Mouse (Mus musculus) MEL (cell line): ENCODE data around the gene Mrps18a. TPM values are rescaled to one million over a fixed set of nuclear protein-coding genes. Genes with fewer than 3 reads are reported as not detected.
A peak's percentile ranks its signal among the peaks of the same experiment; 100 is the strongest.

Experiments used
- DNase-seq: peaks from one replicate; pipeline ENCODE4 v3.0.0; 2011; ENCODE audit warnings: low read depth, low spot score
- H3K27ac ChIP-seq: 2 replicates; pipeline ENCODE4 v1.5.1; 2012; ENCODE audit warnings: low read depth, mild to moderate bottlenecking, control low read depth, low read length, moderate library complexity; ENCODE audit not compliant: control insufficient read depth
- H3K27me3 ChIP-seq, 2 experiments: fragments of 150-350 bp in 1 of 2; sonication (generic) in 1 of 2; 2 replicates each; pipeline ENCODE4 v1.6.1; 2012; ENCODE audit warnings: low read length in 2 of 2, mild to moderate bottlenecking in 2 of 2, improper control_type of control experiment in 1 of 2, moderate library complexity in 1 of 2; ENCODE audit not compliant: insufficient read depth in 2 of 2, control insufficient read depth in 1 of 2
- H3K36me3 ChIP-seq, 2 experiments: 2 replicates each; pipeline ENCODE4 v1.6.1; 2012 to 2014; ENCODE audit warnings: low read length in 2 of 2, improper control_type of control experiment in 1 of 2, inconsistent platforms in 1 of 2, mild to moderate bottlenecking in 1 of 2; ENCODE audit not compliant: insufficient read depth in 2 of 2, control insufficient read depth in 1 of 2
- H3K4me1 ChIP-seq, 2 experiments: fragments of 150-350 bp in 1 of 2; sonication (generic) in 1 of 2; 2 replicates each; pipeline ENCODE4 v1.6.1; 2012; ENCODE audit warnings: low read length in 2 of 2, improper control_type of control experiment in 1 of 2, mild to moderate bottlenecking in 1 of 2; ENCODE audit not compliant: insufficient read depth in 2 of 2, control insufficient read depth in 1 of 2
- H3K4me3 ChIP-seq, 2 experiments: fragments of 150-350 bp in 1 of 2; sonication (generic) in 1 of 2; 2 replicates each; pipeline ENCODE4 v1.5.1; 2012; ENCODE audit warnings: low read depth in 2 of 2, low read length in 2 of 2, mild to moderate bottlenecking in 2 of 2, moderate library complexity in 2 of 2, control low read depth in 1 of 2, improper control_type of control experiment in 1 of 2; ENCODE audit not compliant: control insufficient read depth in 1 of 2, insufficient read depth in 1 of 2
- H3K79me2 ChIP-seq: 2 replicates; pipeline ENCODE4 v1.6.1; 2012; ENCODE audit warnings: mild to moderate bottlenecking, low read length, moderate library complexity; ENCODE audit not compliant: control insufficient read depth, poor library complexity, insufficient read depth
- H3K9ac ChIP-seq: 2 replicates; pipeline ENCODE4 v1.6.1; 2012; ENCODE audit warnings: low read depth, mild to moderate bottlenecking, control low read depth, low read length, moderate library complexity; ENCODE audit not compliant: control insufficient read depth, poor library complexity, severe bottlenecking
- H3K9me3 ChIP-seq: fragments of 150-350 bp; sonication (generic); replicated peaks from 2 replicates; pipeline ENCODE4 v1.6.1; 2012; ENCODE audit warnings: mild to moderate bottlenecking, low read length, improper control_type of control experiment, moderate library complexity; ENCODE audit not compliant: insufficient read depth
- CTCF ChIP-seq, 3 experiments: IDR thresholded peaks in 2 of 3; conservative IDR thresholded peaks in 1 of 3; 2 replicates each; pipeline ENCODE4 v1.5.1; 2011 to 2012; ENCODE audit warnings: low read length in 3 of 3, low read depth in 2 of 3, mild to moderate bottlenecking in 2 of 3, improper control_type of control experiment in 1 of 3, inconsistent platforms in 1 of 3, mixed read lengths in 1 of 3, moderate library complexity in 1 of 3; ENCODE audit not compliant: control insufficient read depth in 1 of 3, insufficient read depth in 1 of 3, poor library complexity in 1 of 3, severe bottlenecking in 1 of 3
- E2F4 ChIP-seq: IDR thresholded peaks from 2 replicates; pipeline ENCODE4 v1.6.1; 2011; ENCODE audit warnings: low read depth, low read length, improper control_type of control experiment, borderline replicate concordance
- ELF1 ChIP-seq: IDR thresholded peaks from 2 replicates; pipeline ENCODE4 v1.6.1; 2014; ENCODE audit warnings: low read depth, mild to moderate bottlenecking, inconsistent platforms, low read length, improper control_type of control experiment, moderate library complexity
- GATA1 ChIP-seq: IDR thresholded peaks from 2 replicates; pipeline ENCODE4 v1.6.1; 2011; ENCODE audit warnings: low read depth, low read length, improper control_type of control experiment
- HCFC1 ChIP-seq: IDR thresholded peaks from 2 replicates; pipeline ENCODE4 v1.6.1; 2012; ENCODE audit warnings: low read depth, mild to moderate bottlenecking, inconsistent platforms, low read length, improper control_type of control experiment, moderate library complexity
- MAX ChIP-seq: IDR thresholded peaks from 2 replicates; pipeline ENCODE4 v1.6.1; 2011; ENCODE audit warnings: low read length, improper control_type of control experiment
- MAZ ChIP-seq: IDR thresholded peaks from 2 replicates; pipeline ENCODE4 v1.6.1; 2012; ENCODE audit warnings: low read depth, mild to moderate bottlenecking, inconsistent platforms, low read length, improper control_type of control experiment
- MYB ChIP-seq: IDR thresholded peaks from 2 replicates; pipeline ENCODE4 v1.6.1; 2011; ENCODE audit warnings: mild to moderate bottlenecking, low read depth, low read length, improper control_type of control experiment
- MYC ChIP-seq: IDR thresholded peaks from 2 replicates; pipeline ENCODE4 v1.6.1; 2011; ENCODE audit warnings: low read depth, mild to moderate bottlenecking, low read length, improper control_type of control experiment, moderate library complexity
- NELFE ChIP-seq: IDR thresholded peaks from 2 replicates; pipeline ENCODE4 v1.6.1; 2011; ENCODE audit warnings: low read depth, low read length, improper control_type of control experiment
- NRF1 ChIP-seq: IDR thresholded peaks from 2 replicates; pipeline ENCODE4 v1.6.1; 2014; ENCODE audit warnings: low read depth, mild to moderate bottlenecking, inconsistent platforms, low read length, improper control_type of control experiment, moderate library complexity; ENCODE audit not compliant: poor library complexity, insufficient read depth, severe bottlenecking
- POLR2AphosphoS2 ChIP-seq: IDR thresholded peaks from 2 replicates; pipeline ENCODE4 v1.6.1; 2011; ENCODE audit warnings: low read length, improper control_type of control experiment
- POLR2AphosphoS5 ChIP-seq: IDR thresholded peaks from 2 replicates; pipeline ENCODE4 v1.6.1; 2012; ENCODE audit warnings: low read depth, borderline replicate concordance, mild to moderate bottlenecking, inconsistent platforms, low read length, moderate library complexity, mixed read lengths
- SMC3 ChIP-seq: IDR thresholded peaks from 2 replicates; pipeline ENCODE4 v1.6.1; 2011; ENCODE audit warnings: low read depth, low read length, improper control_type of control experiment
- TAL1 ChIP-seq: IDR thresholded peaks from 2 replicates; pipeline ENCODE4 v1.6.1; 2012; ENCODE audit warnings: mild to moderate bottlenecking, inconsistent platforms, low read length, moderate library complexity, mixed read lengths
- TCF12 ChIP-seq: IDR thresholded peaks from 2 replicates; pipeline ENCODE4 v1.6.1; 2014; ENCODE audit warnings: low read depth, mild to moderate bottlenecking, inconsistent platforms, low read length, improper control_type of control experiment, moderate library complexity
- UBTF ChIP-seq: IDR thresholded peaks from 2 replicates; pipeline ENCODE4 v1.6.1; 2012; ENCODE audit warnings: low read depth, mild to moderate bottlenecking, inconsistent platforms, low read length, improper control_type of control experiment, moderate library complexity, borderline replicate concordance; ENCODE audit not compliant: insufficient read depth
- USF1 ChIP-seq: IDR thresholded peaks from 2 replicates; pipeline ENCODE4 v1.6.1; 2014; ENCODE audit warnings: low read depth, mild to moderate bottlenecking, inconsistent platforms, low read length, improper control_type of control experiment, moderate library complexity
- ZC3H11A ChIP-seq: IDR thresholded peaks from 2 replicates; pipeline ENCODE4 v1.6.1; 2012; ENCODE audit warnings: low read depth, mild to moderate bottlenecking, inconsistent platforms, low read length, improper control_type of control experiment
- polyA plus RNA-seq, 2 experiments: library from polyadenylated mRNA; stranded (reverse) in 1 of 2; unstranded in 1 of 2; fragments of >175 nt in 1 of 2; fragments of >200 nt in 1 of 2; gene quantifications; 2 replicates each; pipeline versions ENCODE4 v1.2.1 to v1.2.4; 2012; ENCODE audit warnings: low replicate concordance in 2 of 2, low read depth in 1 of 2; ENCODE audit not compliant: insufficient read length in 2 of 2, insufficient read depth in 1 of 2, missing spikeins in 1 of 2
- total RNA-seq: library from RNA; depleted of rRNA; stranded (reverse); fragments of 300-350 nt; gene quantifications from 2 replicates; pipeline ENCODE4 v1.2.3, GENCODE M21; 2012

Mrps18a gene
- total and polyA plus RNA-seq, 3 experiments: 159 to 181 TPM; not detected in 1

- no peak for DNase-seq
- Histone ChIP-seq H3K79me2 (no peaks in the 10 kb centered on the region; the same call in 1 of the 2 replicates), H3K9me3 (no peaks in the 10 kb centered on the region), H3K4me1 (peaks cover 17 to 26% of the 10 kb centered on the region in 2 experiments), H3K4me3 (no peak overlapping the region), H3K36me3 (peaks cover 0 to 22% of the 10 kb centered on the region in 2 experiments; a peak in 2 of 4 replicates), H3K27ac (no peak overlapping the region), H3K27me3 (no peaks in the 10 kb centered on the region), H3K9ac (no peak overlapping the region)
- TF ChIP-seq USF1: no peak
- TF ChIP-seq MYB: no peak
- no peak for TF ChIP-seq E2F4
- no peak for TF ChIP-seq SMC3
- no peak for TF ChIP-seq NELFE
- no peak for TF ChIP-seq MAZ
- TF ChIP-seq ZC3H11A: no peak
- TF ChIP-seq MYC: no peak
- TF ChIP-seq HCFC1: no peak
- TF ChIP-seq TAL1: no peak
- TF ChIP-seq GATA1: no peak
- no peak for TF ChIP-seq POLR2AphosphoS2
- no peak for TF ChIP-seq ELF1
- no peak for TF ChIP-seq POLR2AphosphoS5
- TF ChIP-seq TCF12: no peak
- no peak for TF ChIP-seq NRF1
- no peak for TF ChIP-seq UBTF
Observed at GRCm38 (mm10) chr17:46077921-46078534, 32.8 kb upstream of the Mrps18a start.

- no peaks in the 10 kb centered on the region for H3K27me3 ChIP-seq
- TF ChIP-seq MAX (no peak), CTCF (IDR thresholded peaks at IDR 0.05 in 2 of 3, conservative IDR thresholded peaks at IDR 0.05 in 1 of 3; ENCODE audit: control insufficient read depth in 1 of 3, insufficient read depth in 1 of 3, low read depth in 2 of 3, low read length in 3 of 3, poor library complexity in 1 of 3, severe bottlenecking in 1 of 3) (peak; percentile 39 to 54 (median 39))
- TF ChIP-seq, all 39 proteins: peak for 1
- no peak for DNase-seq
- Histone ChIP-seq H3K36me3 (peaks cover 0 to 26% of the 10 kb centered on the region in 2 experiments; a peak in 2 of 4 replicates), H3K9me3 (no peaks in the 10 kb centered on the region), H3K4me3 (no peak overlapping the region), H3K4me1 (peaks cover 20 to 26% of the 10 kb centered on the region in 2 experiments), H3K9ac (no peak overlapping the region), H3K79me2 (no peaks in the 10 kb centered on the region; the same call in 1 of the 2 replicates), H3K27ac (no peak overlapping the region)
Observed at GRCm38 (mm10) chr17:46079037-46079436, 31.7 kb upstream of the Mrps18a start.
